Mouse (Mus musculus): Measurements from ENCODE around the gene Pim2.

DNA sequence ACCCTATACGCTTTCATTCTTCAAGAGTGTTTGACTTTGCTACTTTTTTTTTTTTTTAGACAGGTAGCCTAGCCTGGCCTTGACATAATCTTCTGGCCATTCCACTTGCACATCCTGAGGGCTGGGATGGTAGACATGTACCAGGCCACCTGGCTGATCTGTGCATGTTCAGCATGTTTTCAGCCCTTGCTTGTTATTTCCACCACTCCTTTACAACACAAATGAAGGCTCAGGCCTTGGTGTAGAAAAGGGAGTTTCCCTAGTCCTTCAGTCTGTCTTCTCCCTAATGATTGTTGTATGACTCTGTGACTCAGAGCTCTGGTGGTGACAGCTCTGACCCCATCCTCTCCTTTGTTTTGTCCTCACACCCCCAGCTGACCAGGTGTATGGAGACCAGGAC, 10.9 kb upstream of the Pim2 start:
- TF ChIP-seq USF1 (IDR thresholded peaks at IDR 0.05; ENCODE audit: low read depth) (no peak), CTCF (IDR thresholded peaks at IDR 0.05; ENCODE audit: control insufficient read depth, insufficient read depth, insufficient read length) (no peak), CEBPB (IDR thresholded peaks at IDR 0.05; ENCODE audit: low read depth) (no peak), MAX (IDR thresholded peaks at IDR 0.05) (no peak), FOSL1 (IDR thresholded peaks at IDR 0.05; ENCODE audit: insufficient read depth, low read length, poor library complexity, severe bottlenecking) (no peak), MYOD1 (IDR thresholded peaks at IDR 0.05; ENCODE audit: control insufficient read depth, insufficient read length, low read depth) (no peak), MYOG (IDR thresholded peaks at IDR 0.05; ENCODE audit: control insufficient read depth, extremely low read depth, insufficient read length) (no peak)

Data from C2C12 (cell line).